Mouse (Mus musculus): ENCODE measurements around the gene Prdx1. TPM values are rescaled to one million over a fixed set of nuclear protein-coding genes. Genes with fewer than 3 reads are reported as not detected.

The Prdx1 gene
- total RNA-seq, 2 experiments from 2014 or later = 148 to 168 TPM

DNA sequence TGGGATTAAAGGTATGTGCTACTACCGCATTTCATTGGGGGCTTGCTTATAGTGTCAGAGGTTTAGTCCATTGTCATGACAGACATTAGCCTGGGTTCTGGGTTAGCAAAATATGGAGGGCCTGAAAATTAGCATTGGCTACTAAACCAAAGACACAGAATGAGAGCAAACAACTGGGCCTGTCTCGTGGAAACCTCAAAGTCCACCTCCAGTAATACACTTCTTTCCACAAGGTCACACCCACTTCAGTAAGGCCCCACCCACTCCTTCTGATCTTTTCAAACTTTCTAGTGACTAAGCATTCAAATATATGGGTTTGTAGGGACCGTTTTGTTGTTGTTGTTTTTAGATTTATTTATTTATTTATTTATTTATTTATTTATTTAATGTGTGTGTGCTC, 44.2 kb downstream of the Prdx1 start:
- DNase-seq = no peak

DNA sequence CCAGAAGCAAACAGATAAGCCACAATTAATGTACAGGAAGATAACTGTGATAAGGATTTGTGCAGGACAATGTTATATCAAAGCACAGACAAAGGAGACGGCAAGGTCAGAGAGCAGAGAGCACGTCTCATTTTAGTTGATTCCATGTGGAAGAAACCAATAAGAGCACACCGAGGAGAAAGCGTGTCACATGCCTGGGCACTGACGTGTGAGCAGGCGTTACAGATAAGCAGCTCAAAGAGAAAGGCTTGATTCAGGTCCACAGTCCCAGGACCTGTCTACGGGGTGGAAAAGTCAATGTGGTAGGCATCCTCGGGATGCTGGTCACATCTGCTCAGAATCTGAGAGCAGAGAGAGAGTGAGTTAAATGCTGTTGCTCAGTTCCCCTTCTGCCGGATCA, 45.7 kb downstream of the Prdx1 start:
- no peak for DNase-seq

DNA sequence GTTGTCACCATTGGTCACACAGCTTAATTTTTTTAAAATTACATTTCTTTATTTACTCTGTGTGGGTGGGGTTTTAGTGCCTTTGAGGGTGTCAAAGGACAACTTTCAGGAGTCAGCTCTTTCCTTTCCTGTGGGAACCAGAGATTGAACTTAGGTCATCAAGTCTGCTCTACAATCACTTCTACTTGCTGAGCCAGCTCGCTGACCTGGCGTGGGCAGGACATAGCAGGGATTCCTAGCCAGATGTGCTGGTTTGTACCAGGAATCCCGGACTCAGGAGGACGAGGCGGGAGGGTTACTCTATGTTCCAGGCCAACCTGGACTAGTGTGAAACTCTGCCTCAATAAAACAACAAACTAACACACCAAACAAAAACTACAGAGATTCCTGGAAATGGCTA, 47.0 kb downstream of the Prdx1 start:
- no peak for DNase-seq

DNA sequence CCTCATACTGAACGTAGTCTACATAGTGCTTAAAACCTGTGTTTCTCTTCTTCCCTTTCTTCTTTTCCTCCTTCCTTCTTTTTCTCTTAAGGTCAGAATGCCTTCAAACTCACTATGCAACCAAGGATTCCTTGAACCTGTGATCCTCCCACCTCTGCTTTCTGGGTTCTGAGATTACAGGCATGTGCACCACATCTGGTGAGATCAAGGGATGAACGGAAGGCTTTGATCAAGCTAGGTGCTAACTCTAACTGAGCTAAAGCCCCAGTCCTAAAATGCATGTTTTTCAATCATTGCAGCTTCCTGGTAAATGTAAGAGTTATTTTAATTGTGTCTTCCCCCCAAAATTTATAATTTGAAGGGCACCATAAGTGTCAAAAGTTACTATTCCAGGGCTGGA, 49.7 kb downstream of the Prdx1 start:
- DNase-seq = no peak

DNA sequence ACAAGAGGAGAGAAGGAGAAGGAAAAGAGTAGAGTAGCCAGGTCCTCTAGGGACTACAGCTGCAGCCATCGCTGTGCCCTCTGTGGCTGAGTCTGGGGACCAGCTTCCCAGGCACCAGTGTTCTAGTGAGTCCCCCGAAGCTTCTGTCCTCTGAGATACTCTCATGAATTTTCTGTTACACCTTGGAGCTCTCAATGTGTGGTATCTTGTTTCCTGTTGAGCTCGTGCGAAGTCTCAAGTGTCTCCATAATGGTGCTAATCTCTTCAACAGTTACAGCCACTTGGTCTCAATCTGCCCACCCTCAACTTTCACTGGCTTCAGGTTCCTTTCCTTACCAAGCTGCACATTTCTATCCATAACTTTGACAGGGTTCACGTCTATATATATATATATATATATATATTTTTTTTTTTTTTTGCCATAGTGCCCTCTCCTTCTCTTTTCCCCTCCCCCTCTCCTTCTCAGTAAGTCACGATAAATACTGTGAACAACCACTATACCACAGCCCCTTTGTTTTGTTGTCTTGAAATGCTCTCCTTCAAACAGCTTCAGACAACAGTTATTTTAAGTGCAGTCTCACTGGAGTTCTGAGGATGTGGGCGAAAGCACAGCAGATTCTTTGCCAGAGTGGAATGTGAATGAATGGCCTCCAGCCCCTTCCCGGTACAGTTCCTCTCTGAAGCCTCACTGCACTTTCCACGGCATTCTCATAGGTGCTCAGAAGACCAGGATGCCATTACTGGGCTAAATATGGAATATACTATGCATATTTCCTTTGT, 53.8 kb downstream of the Prdx1 start:
- no peak for DNase-seq

DNA sequence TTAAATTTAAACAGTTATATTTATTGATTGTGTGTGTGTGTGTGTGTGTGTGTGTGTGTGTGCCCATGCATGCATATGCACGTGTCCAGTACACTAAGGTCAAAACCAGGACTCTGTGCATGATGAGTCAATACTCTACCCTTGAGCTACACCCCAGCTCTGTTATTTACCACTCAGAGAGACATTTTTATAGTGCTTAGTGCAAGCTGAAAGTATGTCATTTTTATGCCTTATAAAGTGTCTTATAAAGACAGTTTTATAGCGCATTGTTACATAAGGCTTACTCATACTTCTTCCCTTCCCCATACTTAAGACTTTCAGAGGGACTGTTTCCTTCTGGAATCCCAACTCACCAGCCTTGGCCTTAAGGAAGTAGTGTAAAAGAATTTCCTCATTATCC, 64.4 kb downstream of the Prdx1 start:
- DNase-seq = no peak

Other genes with a start within 250 kb of the Prdx1 start
- gene Mast2, start 221.4 kb upstream of the Prdx1 start, total RNA-seq (2021) = 100 to 1,000 TPM; 101 to 105 TPM
- gene Ipp, start 178.0 kb upstream of the Prdx1 start, total RNA-seq (2021) = 10 to 100 TPM; 18.6 to 19.2 TPM
- 10 to 100 TPM; 11.3 to 12.8 TPM for gene Tmem69, start 129.6 kb upstream of the Prdx1 start, total RNA-seq (2021)
- 10 to 100 TPM; 39.6 to 43.2 TPM for gene Gpbp1l1, start 127.9 kb upstream of the Prdx1 start, total RNA-seq (2021)
- 1 to 10 TPM; 4.0 to 4.3 TPM for gene Ccdc17, start 88.9 kb upstream of the Prdx1 start, total RNA-seq (2021)
- 10 to 100 TPM; 34.5 to 35.9 TPM for gene Nasp, start 57.6 kb upstream of the Prdx1 start, total RNA-seq (2021)
- 100 to 1,000 TPM; 372 to 396 TPM for gene Akr1a1, start 33.9 kb upstream of the Prdx1 start, total RNA-seq (2021)
- gene Mmachc, start 22.9 kb downstream of the Prdx1 start, total RNA-seq (2021) = 10 to 100 TPM; 16.1 to 18.3 TPM
- gene Ccdc163, start 23.0 kb downstream of the Prdx1 start, total RNA-seq (2021) = 1 to 10 TPM; 2.8 to 5.3 TPM
- 1 to 10 TPM; 4.1 to 5.0 TPM for gene Tesk2, start 35.4 kb downstream of the Prdx1 start, total RNA-seq (2021)
- 10 to 100 TPM; 12.7 to 14.2 TPM for gene Toe1, start 122.1 kb downstream of the Prdx1 start, total RNA-seq (2021)
- 1 to 10 TPM; 3.0 to 3.7 TPM for gene Mutyh, start 122.2 kb downstream of the Prdx1 start, total RNA-seq (2021)
- 1 to 10 TPM; 4.9 to 5.2 TPM for gene Hpdl, start 136.2 kb downstream of the Prdx1 start, total RNA-seq (2021)
- 10 to 100 TPM; 17.6 to 18.5 TPM for gene Zswim5, start 191.8 kb downstream of the Prdx1 start, total RNA-seq (2021)